Mouse (Mus musculus): Measurements from ENCODE around the gene Stx17.

GRCm38 (mm10) chr4:48132721-48133120 is 8.0 kb downstream of the Stx17 start:
- TF ChIP-seq CTCF (IDR thresholded peaks at IDR 0.05; ENCODE audit: low read depth) (no peak), EP300 (IDR thresholded peaks at IDR 0.05; ENCODE audit: low read depth) (no peak)

Data from liver, embryonic 14.5 days (tissue).